Mouse (Mus musculus) urinary bladder, postnatal 10 days (tissue): ENCODE data around the gene Ube2ql1.

Source experiments
- DNase-seq: peaks from one replicate; pipeline ENCODE4 v3.0.0; 2022; ENCODE audit warnings: low spot score

Gene Ube2ql1

DNA sequence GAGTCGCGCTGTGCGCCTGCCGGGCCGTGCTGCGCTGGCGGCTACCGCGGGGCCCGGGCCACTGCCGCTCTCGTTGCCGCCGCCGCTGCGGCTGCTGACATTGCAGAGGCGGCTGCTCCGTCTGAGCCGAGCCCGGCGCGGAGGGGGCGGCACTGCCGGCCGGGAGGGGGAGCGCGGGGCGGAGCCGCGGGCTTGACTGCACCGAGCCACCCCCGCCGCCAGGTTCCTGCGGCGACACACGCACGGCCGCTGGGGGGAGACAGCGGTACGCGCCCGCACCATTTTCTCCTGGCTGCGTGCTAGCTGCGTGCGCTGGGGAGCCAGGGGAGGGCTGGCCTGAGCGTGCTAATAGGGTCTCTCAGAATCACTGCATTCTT is at the start of gene Ube2ql1:
TSS of gene Ube2ql1 (minus strand) at position 131 of the 377 bp plus-strand sequence.
- DNase-seq: peak; percentile 39

DNA sequence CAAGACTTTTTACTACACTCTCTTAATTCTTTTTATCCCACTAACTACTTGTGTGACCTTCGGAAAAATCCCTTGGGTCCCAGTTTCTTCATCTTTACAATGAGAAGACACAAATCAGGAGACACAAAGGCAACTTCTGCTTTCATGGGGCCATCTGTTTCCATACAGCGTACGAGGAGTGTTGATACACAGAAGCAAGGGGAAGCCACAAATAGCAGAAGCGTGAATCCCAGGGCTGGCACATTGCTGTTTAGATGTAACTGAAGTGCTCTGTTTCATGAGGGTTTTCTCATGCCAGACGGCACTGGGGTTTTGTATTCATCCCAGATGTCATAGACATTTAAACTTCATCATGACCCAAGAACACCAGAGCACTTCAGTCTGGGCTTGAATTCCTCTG is 49.0 kb upstream of the Ube2ql1 start:
- DNase-seq: no peak

- DNase-seq: no peak
Measured at GRCm38 (mm10) chr13:69778221-69778620, 38.5 kb upstream of the Ube2ql1 start.

- DNase-seq: no peak
Measured at GRCm38 (mm10) chr13:69772358-69772757, 32.7 kb upstream of the Ube2ql1 start.

DNA sequence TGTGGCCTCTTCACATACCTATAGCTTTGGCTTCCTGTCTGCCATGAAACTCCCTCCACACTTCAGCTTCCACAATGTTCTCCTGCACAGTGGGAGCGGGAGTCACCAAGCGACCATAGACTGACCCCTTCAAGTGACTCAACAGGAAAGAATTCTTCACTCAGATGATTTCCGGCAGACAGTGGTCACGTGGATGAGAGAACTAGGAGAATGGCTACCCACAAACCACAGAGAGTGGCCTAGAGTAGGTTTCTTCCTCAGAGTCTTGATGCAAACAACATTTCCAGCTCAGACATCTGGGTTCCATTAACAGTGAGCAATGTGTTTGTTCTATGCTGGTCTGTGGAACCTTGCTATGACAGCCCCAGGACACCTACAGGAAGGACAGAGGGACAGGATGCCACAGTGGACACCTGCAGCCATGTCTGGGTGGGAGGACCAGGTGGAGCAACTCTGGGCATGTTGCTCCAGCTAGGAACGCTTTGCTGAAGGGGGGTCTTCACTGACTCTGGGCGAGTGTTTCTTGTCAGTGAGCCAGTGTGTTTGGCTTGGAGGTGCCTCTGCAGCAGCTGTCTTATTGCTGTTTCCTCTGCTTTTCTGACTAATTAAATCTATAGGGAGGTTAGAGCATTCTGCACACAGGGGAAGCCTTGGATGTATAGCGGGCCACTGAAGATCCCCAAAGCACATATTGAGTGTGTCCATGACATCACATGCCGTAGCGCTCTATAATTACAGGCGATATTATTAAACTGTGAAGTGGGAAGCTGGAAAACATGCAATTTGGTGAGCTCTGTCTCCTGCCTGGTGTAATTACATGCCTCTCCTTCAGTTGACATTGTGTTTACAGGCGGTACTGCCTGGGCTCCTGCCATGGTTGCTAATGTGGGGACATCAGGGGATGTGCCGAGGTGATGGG is 31.1 kb upstream of the Ube2ql1 start:
- DNase-seq: no peak

- DNase-seq: no peak
Measured at GRCm38 (mm10) chr13:69768152-69768551, 28.5 kb upstream of the Ube2ql1 start.

DNA sequence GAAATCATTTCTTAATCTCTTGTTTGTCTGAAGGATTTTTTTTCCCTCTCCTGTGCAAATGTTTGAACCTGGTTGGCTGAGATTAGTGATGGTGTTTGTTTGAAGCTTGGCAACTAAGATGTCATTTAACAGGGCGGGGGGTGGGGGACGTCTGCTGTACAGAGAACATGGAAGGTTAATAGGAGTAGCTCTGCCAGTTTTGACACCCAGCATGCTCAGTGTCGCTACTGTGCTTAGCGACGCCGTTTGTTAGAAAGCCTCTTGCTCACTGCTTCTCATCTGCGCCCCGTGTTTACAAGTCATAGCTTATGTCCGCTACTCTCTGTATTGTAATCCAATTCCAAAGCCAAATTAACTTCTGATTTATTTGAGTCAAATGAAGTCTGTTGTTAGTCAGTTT is 25.0 kb upstream of the Ube2ql1 start:
- DNase-seq: no peak

- DNase-seq: no peak
Measured at GRCm38 (mm10) chr13:69761393-69761792, 21.7 kb upstream of the Ube2ql1 start.

DNA sequence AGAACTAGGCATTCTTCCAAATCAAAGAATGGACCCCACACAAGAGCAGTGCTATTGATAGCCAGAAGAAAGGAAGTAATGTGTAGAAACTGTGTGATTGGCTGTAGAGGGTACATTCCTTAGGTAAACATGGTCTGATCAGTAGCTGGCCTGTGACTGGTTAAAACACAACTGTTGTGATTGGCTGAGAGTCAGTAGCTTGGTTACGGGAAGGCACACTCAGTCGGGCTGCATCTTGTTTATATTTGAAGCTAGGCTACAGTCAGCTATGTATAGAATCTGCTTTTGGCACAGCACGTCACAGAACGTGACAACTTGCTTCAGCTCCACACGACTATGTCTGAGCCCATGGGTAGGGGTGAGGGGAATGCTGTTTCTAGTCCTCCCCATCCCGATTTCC is 19.3 kb upstream of the Ube2ql1 start:
- DNase-seq: no peak

DNA sequence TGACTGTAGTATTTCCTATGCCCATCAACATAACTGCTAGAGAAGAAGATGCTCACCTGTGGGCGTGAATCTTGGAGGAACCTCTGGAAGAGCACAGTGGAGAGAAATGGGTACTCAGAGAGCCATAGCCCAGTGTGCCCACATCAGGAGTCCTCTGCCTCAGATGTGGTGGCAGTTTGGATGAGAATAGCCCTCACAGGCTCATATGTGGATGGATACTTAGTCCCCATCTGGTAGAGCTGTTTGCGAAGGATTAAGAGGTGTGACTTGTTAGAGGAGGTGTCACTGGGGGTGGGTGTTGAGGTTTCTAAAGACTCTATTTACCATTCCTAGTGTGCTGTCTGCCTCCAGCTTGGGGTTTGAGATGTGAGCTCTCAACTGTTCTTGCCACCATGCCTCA is 13.2 kb upstream of the Ube2ql1 start:
- DNase-seq: no peak

DNA sequence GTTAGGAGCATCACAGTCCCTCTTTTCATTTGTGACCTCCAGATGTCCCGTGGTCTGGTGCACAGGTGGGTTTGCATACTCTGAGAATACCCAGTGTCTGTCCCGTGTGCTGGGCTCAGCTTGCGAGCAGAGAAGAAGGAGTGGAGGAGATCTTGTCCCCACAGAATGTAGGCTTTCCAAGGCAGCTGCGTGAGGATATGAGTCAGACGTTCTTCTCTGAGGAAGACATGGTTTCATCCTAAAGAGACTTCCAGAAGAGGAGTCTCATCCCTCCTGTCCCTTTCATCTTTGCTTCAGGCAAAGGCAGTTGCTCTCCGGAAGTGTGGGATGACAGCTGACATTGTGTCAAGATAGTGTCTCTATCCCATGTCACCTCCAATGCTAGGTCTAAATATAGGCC is 11.8 kb upstream of the Ube2ql1 start:
- no peak for DNase-seq

DNA sequence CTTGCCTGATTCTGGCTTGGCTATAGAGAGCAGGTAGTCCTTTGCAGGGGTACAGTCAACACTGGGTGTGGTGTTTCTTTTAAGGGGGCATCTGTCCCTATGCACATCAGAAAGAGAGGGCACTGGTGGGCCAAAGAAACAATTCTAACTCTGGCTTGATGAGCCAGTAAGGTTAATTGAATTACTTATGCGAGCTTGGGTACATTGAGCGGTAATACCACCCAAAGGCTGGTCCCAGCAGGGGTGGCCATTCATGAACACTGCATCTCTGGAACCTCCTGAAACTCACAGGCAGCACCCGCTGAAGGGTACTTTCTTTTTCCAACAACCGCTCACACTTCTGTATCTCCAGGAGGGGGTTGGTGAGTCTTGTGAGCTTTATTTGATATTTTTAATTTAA is 9.1 kb upstream of the Ube2ql1 start:
- no peak for DNase-seq

GRCm38 (mm10) chr13:69740331-69741285 is 919 bp upstream of the Ube2ql1 start:
- no peak for DNase-seq

GRCm38 (mm10) chr13:69739091-69739758 is 464 bp downstream of the Ube2ql1 start:
- DNase-seq: no peak

DNA sequence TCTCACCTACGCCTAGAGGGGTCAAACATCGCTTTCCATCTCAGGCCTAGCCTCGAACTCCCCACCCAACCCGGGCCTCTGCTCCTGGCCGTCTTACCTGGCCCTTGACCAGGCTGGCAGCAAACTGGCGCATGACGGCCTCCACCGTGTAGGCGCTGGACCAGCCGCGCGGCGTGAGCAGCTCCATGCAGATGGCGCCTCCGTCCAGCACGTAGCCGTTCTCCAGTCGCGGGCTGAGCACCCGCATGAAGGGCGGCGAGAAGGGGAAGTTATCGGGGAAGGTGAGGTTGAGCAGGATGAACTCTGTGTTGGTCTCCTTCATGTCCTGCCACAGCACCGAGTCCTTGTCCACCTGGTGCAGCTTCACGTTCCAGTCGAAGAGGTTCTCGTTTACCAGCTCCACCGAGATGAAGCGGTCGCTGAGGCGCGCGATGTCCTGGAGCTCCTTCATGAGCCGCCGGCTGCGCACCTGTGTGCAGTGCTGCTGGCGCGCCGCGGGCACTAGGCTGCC is 1.2 kb downstream of the Ube2ql1 start:
- no peak for DNase-seq

- no peak for DNase-seq
Measured at GRCm38 (mm10) chr13:69737444-69738185, 2.1 kb downstream of the Ube2ql1 start.

DNA sequence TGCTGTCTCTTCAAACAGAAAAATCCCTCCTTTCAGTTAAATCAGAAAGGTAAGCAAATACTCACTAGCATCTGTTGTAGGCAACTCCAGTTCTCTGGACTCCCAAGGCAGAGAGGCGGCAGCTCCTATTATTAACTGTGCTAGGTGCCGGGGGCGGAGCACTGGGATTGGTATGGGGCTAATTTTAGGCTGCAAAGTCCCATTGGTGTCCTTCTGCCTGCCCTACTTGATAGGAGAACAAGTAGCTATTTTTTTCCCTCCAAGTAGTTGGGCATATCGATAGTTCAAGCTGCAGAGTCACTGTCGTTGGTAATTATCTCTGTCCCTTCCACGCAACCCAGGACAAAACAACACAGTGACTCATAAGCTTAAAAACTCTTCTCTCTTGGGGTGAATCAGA is 7.1 kb downstream of the Ube2ql1 start:
- no peak for DNase-seq

DNA sequence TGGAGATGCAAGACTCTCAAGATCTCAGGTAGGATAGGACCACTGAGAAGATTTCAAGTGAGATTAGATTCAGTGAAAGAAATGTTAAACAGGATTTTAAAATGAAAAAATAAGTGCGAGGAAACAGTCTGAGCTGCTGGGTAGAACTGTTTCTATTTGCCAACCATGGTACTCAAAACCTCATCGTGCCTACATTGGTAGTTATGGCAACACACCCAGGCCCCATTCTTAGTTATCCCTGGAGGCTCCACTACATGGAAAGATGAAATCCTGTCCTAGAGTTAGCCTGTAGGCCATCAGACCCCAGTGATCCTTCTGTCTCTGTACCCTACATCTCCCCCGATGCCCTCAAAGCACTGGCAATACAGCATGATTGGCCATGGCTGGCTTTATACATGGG is 14.3 kb downstream of the Ube2ql1 start:
- DNase-seq: no peak

DNA sequence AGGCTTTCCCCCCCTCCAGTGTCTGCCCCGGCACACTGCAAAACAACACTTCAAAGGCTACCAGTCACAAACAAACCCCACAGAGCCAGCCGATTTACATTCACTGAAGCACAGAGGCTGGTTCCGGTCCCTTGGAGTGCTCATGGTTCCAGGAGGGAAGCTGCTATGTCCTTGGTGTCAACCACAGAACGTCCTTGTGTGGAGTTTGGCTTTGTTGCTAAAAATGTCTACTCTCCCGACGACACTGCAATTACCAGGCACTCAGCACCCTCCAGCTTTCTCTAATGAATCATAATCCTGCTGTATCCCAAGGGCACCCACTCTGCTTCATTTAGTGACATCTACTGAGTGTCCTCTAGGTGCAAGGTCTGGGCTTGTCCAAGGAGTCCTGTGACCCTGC is 18.5 kb downstream of the Ube2ql1 start:
- DNase-seq: no peak

- DNase-seq: no peak
Measured at GRCm38 (mm10) chr13:69717860-69718598, 21.7 kb downstream of the Ube2ql1 start.

- no peak for DNase-seq
Measured at GRCm38 (mm10) chr13:69708236-69708635, 31.5 kb downstream of the Ube2ql1 start.
